Mouse (Mus musculus) limb, embryonic 13.5 days (tissue): ENCODE data around the gene Notch4. TPM values are rescaled to one million over a fixed set of nuclear protein-coding genes. Genes with fewer than 3 reads are reported as not detected.

Source experiments
- ATAC-seq: fragments of 200-750 bp; cut with Nextera tagmentation; 2 replicates; pipeline ENCODE4 v1.8.0; 2017; ENCODE audit warnings: low read depth, moderate number of reproducible peaks, moderate TSS enrichment; ENCODE audit not compliant: low FRiP score
- H3K27ac ChIP-seq: fragments of 300-500 bp; sonication (generic); 2 replicates; pipeline ENCODE4 v1.5.1; 2015; ENCODE audit warnings: inconsistent platforms, mild to moderate bottlenecking, moderate library complexity
- H3K27me3 ChIP-seq: fragments of 300-500 bp; sonication (generic); 2 replicates; pipeline ENCODE4 v1.6.1; 2015; ENCODE audit warnings: mild to moderate bottlenecking, inconsistent platforms
- H3K36me3 ChIP-seq: fragments of 300-500 bp; sonication (generic); 2 replicates; pipeline ENCODE4 v1.6.1; 2015; ENCODE audit warnings: inconsistent platforms, mild to moderate bottlenecking, moderate library complexity
- H3K4me1 ChIP-seq: fragments of 300-500 bp; sonication (generic); 2 replicates; pipeline ENCODE4 v1.6.1; 2015; ENCODE audit warnings: inconsistent platforms
- H3K4me2 ChIP-seq: fragments of 300-500 bp; sonication (generic); replicated peaks from 2 replicates; pipeline ENCODE4 v1.6.1; 2015; ENCODE audit warnings: inconsistent platforms, mild to moderate bottlenecking, moderate library complexity
- H3K4me3 ChIP-seq: fragments of 300-500 bp; sonication (generic); 2 replicates; pipeline ENCODE4 v1.5.1; 2015; ENCODE audit warnings: moderate library complexity, mild to moderate bottlenecking, inconsistent platforms
- H3K9ac ChIP-seq: fragments of 300-500 bp; sonication (generic); 2 replicates; pipeline ENCODE4 v1.6.1; 2015; ENCODE audit warnings: mild to moderate bottlenecking, inconsistent platforms
- H3K9me3 ChIP-seq: fragments of 300-500 bp; sonication (generic); 2 replicates; pipeline ENCODE4 v1.6.1; 2016; ENCODE audit warnings: inconsistent platforms
- whole genome bisulfite sequencing: fragments of 180-500 bp; shearing (Covaris S2); methylation state at CpG from one replicate; pipeline ENCODE4 v1.1.7; 2015; 5-methylcytosine and 5-hydroxymethylcytosine counted together
- polyA plus RNA-seq: library from polyadenylated mRNA; unstranded; fragments of >200 nt; fragmentation: Nextera tagmentation; extraction: Ambion mirVana; gene quantifications from 2 replicates; pipeline ENCODE4 v1.2.1, GENCODE M21; 2015

Notch4 gene
- polyA plus RNA-seq, 1 experiment from 2014 or later: 5.3 TPM

DNA sequence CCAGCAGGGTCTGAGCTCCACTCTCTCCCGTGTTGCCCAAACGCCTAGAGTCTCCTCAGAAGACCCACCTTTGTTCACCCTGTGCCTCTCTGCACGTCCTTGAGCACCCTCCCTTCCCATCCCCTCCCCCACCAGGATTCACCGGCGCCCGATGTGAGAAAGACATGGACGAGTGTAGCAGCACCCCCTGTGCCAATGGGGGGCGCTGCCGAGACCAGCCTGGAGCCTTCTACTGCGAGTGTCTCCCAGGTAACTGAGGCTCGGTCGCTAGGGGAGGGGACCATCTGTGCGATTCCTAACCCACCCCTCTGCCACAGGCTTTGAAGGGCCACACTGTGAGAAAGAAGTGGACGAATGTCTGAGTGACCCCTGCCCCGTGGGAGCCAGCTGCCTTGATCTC, 8.3 kb downstream of the Notch4 start:
- Histone ChIP-seq H3K4me3 (no peak overlapping the region), H3K4me1 (peaks cover 7% of the 10 kb centered on the region), H3K9ac (no peak overlapping the region), H3K27me3 (peaks cover 7% of the 10 kb centered on the region; the same call in 1 of the 2 replicates), H3K4me2 (no peak overlapping the region), H3K27ac (no peak overlapping the region), H3K9me3 (no peaks in the 10 kb centered on the region), H3K36me3 (no peaks in the 10 kb centered on the region)
- WGBS: 14% methylated on average over 15 of the region's 15 CpGs
- ATAC-seq: no peak

DNA sequence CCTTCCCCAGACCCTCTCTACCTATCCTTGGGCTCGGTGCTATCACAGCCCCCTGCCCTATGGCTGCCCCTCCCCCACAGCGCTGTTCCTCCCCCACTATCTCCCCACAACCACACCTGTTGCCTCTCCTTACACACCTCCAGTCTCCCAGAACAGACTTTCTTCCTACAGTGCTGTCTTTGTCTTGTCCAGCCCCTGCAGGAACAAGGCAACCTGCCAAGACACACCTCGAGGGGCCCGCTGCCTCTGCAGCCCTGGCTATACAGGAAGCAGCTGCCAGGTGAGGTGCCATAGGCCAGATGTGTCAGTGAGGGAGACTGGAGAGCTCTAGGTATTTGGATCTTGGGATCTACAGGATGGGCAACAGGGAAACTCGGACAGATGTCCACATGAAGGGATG, 12.5 kb downstream of the Notch4 start:
- WGBS: 56% methylated on average over 5 of the region's 5 CpGs
- Histone ChIP-seq H3K36me3 (no peaks in the 10 kb centered on the region), H3K27ac (no peak overlapping the region), H3K4me3 (no peak overlapping the region), H3K9ac (no peak overlapping the region), H3K4me2 (no peak overlapping the region), H3K9me3 (no peaks in the 10 kb centered on the region), H3K4me1 (peaks cover 7% of the 10 kb centered on the region), H3K27me3 (no peaks in the 10 kb centered on the region)
- no peak for ATAC-seq

GRCm38 (mm10) chr17:34578070-34578469, 14.0 kb downstream of the Notch4 start:
- Histone ChIP-seq H3K4me2 (no peak overlapping the region), H3K4me3 (no peak overlapping the region), H3K9me3 (no peaks in the 10 kb centered on the region), H3K27ac (no peak overlapping the region), H3K9ac (no peak overlapping the region), H3K36me3 (no peaks in the 10 kb centered on the region), H3K27me3 (no peaks in the 10 kb centered on the region), H3K4me1 (peaks cover 7% of the 10 kb centered on the region)
- no peak for ATAC-seq
- WGBS: 83% methylated on average over 3 of the region's 3 CpGs

DNA sequence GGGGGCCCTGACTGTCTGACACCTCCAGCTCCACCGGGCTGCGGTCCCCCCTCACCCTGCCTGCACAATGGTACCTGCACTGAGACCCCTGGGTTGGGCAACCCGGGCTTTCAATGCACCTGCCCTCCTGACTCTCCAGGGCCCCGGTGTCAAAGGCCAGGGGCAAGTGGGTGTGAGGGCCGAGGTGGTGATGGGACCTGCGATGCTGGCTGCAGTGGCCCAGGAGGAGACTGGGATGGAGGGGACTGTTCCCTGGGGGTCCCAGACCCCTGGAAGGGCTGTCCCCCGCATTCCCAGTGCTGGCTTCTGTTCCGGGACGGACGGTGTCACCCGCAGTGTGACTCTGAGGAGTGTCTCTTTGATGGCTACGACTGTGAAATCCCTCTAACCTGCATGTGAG, 18.5 kb downstream of the Notch4 start:
- no peaks in the 10 kb centered on the region for H3K36me3 ChIP-seq
- ATAC-seq: no peak
- no peak overlapping the region for H3K27ac ChIP-seq
- no peak overlapping the region for H3K4me2 ChIP-seq
- 86% methylated on average over 12 of the region's 12 CpGs for WGBS
- no peaks in the 10 kb centered on the region for H3K9me3 ChIP-seq
- no peak overlapping the region for H3K9ac ChIP-seq
- H3K4me3 ChIP-seq: no peak overlapping the region
- peaks cover 9% of the 10 kb centered on the region for H3K4me1 ChIP-seq
- H3K27me3 ChIP-seq: no peaks in the 10 kb centered on the region

GRCm38 (mm10) chr17:34583397-34583796, 19.3 kb downstream of the Notch4 start:
- Histone ChIP-seq H3K36me3 (no peaks in the 10 kb centered on the region), H3K27ac (no peak overlapping the region), H3K4me2 (no peak overlapping the region), H3K9me3 (no peaks in the 10 kb centered on the region), H3K27me3 (no peaks in the 10 kb centered on the region), H3K9ac (no peak overlapping the region), H3K4me3 (no peak overlapping the region), H3K4me1 (peaks cover 16% of the 10 kb centered on the region)
- ATAC-seq: no peak
- 64% methylated on average over 7 of the region's 7 CpGs for WGBS

DNA sequence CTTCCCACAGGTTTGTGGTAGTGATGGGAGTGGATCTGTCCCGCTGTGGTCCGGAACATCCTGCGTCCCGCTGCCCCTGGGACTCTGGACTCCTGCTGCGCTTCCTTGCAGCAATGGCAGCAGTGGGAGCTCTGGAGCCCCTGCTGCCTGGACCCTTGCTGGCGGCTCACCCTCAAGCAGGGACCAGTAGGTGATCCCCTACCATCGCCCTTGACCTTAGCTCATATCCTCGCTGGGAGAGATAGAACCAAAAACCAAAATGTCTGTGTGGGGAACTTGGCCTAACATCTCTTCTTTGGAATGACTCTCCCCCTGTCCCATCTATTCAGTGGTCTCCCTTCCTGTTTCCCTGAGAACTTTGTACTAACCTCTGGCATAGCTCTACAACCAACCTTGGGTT, 19.8 kb downstream of the Notch4 start:
- no peaks in the 10 kb centered on the region for H3K27me3 ChIP-seq
- ATAC-seq: no peak
- no peak overlapping the region for H3K9ac ChIP-seq
- no peak overlapping the region for H3K4me3 ChIP-seq
- no peak overlapping the region for H3K4me2 ChIP-seq
- H3K9me3 ChIP-seq: no peaks in the 10 kb centered on the region
- no peak overlapping the region for H3K27ac ChIP-seq
- no peaks in the 10 kb centered on the region for H3K36me3 ChIP-seq
- WGBS: 87% methylated on average over 8 of the region's 8 CpGs
- H3K4me1 ChIP-seq: peaks cover 20% of the 10 kb centered on the region

DNA sequence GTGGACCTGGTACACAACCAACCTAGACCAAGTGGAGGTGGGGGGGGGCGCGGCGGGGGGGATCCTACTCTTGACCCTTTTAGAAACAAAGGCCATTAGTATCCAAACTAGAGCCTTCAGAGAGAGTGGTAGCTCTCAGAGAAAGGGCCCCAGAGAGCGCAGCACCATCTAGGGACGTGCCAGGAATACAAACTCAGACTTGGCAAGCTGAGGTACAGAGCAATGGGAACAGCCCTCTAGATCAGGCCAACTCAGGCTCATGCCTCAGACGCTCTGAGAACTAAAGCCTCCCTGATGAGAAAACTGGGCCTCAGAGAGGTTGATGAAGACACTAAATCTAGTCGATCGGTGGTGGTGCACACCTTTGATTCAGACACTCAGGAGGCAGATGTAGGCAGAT, 21.1 kb downstream of the Notch4 start:
- 92% methylated on average over 8 of the region's 8 CpGs for WGBS
- peaks cover 33% of the 10 kb centered on the region for H3K4me1 ChIP-seq

DNA sequence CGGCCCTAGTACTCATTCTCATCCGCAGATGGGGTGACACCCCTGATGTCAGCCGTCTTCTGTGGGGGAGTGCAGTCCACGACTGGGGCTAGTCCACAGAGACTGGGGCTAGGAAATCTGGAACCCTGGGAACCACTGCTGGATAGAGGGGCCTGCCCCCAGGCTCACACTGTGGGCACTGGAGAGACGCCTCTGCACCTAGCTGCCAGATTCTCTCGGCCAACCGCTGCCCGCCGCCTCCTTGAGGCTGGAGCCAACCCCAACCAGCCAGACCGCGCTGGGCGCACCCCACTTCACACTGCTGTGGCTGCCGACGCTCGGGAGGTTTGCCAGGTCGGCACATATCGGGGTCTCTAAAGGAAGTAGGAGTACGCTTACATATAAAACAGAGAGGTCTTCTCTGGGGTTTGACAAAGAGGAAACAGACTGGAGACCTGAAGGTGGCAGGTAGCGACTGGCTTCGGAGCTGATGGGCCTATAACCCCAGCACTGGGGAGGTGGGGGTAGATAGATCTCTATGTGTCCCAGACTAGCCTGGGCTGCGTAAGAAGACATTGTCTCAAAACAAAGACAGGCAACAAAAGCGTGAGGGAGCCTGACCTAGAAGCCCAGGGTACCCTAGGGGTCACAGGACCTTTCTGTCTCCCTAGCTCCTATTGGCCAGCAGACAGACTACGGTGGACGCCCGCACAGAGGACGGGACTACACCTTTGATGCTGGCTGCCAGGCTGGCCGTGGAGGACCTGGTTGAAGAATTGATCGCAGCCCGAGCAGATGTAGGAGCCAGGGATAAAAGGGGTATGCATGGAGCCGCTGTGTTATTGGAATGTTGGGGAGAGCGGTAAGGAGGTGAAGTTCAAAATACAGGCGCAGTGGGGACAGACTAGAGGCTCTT, 22.1 kb downstream of the Notch4 start:
- H3K27ac ChIP-seq: peak overlapping the region; percentile 98
- peak overlapping the region; percentile 94 for H3K9ac ChIP-seq
- peak overlapping the region; percentile 98 for H3K4me2 ChIP-seq
- no peaks in the 10 kb centered on the region for H3K27me3 ChIP-seq
- no peaks in the 10 kb centered on the region for H3K9me3 ChIP-seq
- H3K36me3 ChIP-seq: no peaks in the 10 kb centered on the region
- no peak; the same call in 1 of the 2 replicates for ATAC-seq
- WGBS: 24% methylated on average over 32 of the region's 32 CpGs
- peaks cover 43% of the 10 kb centered on the region for H3K4me1 ChIP-seq
- peak overlapping the region; percentile 75 for H3K4me3 ChIP-seq

More for the DNA sequence above, 21.1 kb downstream of the Notch4 start:
- H3K4me3 ChIP-seq: no peak overlapping the region
- ATAC-seq: no peak
- H3K36me3 ChIP-seq: no peaks in the 10 kb centered on the region
- no peaks in the 10 kb centered on the region for H3K27me3 ChIP-seq
- no peak overlapping the region for H3K27ac ChIP-seq
- H3K9ac ChIP-seq: no peak overlapping the region
- H3K4me2 ChIP-seq: no peak overlapping the region
- no peaks in the 10 kb centered on the region for H3K9me3 ChIP-seq

GRCm38 (mm10) chr17:34586796-34587422, 22.8 kb downstream of the Notch4 start:
- Histone ChIP-seq H3K4me3 (peak overlapping the region; percentile 75), H3K4me2 (peak overlapping the region; percentile 98), H3K9ac (peak overlapping the region; percentile 94), H3K36me3 (no peaks in the 10 kb centered on the region), H3K4me1 (peaks cover 49% of the 10 kb centered on the region), H3K9me3 (no peaks in the 10 kb centered on the region), H3K27ac (peak overlapping the region; percentile 98), H3K27me3 (no peaks in the 10 kb centered on the region)
- ATAC-seq: peak; percentile 85
- WGBS: under 1% methylated on average over 38 of the region's 38 CpGs

DNA sequence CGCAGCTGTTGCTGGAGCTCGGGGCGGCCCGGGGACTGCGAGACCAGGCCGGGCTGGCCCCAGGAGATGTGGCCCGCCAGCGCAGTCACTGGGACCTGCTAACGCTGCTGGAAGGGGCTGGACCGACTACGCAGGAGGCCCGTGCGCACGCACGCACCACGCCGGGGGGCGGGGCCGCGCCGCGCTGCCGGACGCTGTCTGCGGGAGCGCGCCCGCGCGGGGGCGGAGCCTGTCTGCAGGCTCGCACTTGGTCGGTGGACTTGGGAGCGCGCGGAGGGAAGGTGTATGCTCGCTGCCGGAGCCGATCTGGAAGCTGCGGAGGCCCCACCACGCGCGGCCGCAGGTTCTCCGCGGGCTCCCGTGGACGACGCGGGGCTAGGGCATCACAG, 23.3 kb downstream of the Notch4 start:
- Histone ChIP-seq H3K4me2 (peak overlapping the region; percentile 98), H3K4me1 (peaks cover 49% of the 10 kb centered on the region), H3K27ac (peak overlapping the region; percentile 98), H3K27me3 (no peaks in the 10 kb centered on the region), H3K36me3 (no peaks in the 10 kb centered on the region), H3K9ac (peak overlapping the region; percentile 94), H3K9me3 (no peaks in the 10 kb centered on the region), H3K4me3 (peak overlapping the region; percentile 75)
- WGBS: under 1% methylated on average over 48 of the region's 50 CpGs
- peak; percentile 86 for ATAC-seq

GRCm38 (mm10) chr17:34587814-34588213, 23.7 kb downstream of the Notch4 start:
- H3K27ac ChIP-seq: peak overlapping the region; percentile 98
- H3K36me3 ChIP-seq: no peaks in the 10 kb centered on the region
- peak overlapping the region; percentile 75 for H3K4me3 ChIP-seq
- H3K4me1 ChIP-seq: peaks cover 49% of the 10 kb centered on the region
- peak overlapping the region; percentile 98 for H3K4me2 ChIP-seq
- H3K9ac ChIP-seq: peak overlapping the region; percentile 94
- no peaks in the 10 kb centered on the region for H3K9me3 ChIP-seq
- no peak for ATAC-seq
- 4% methylated on average over 19 of the region's 19 CpGs for WGBS
- H3K27me3 ChIP-seq: no peaks in the 10 kb centered on the region

DNA sequence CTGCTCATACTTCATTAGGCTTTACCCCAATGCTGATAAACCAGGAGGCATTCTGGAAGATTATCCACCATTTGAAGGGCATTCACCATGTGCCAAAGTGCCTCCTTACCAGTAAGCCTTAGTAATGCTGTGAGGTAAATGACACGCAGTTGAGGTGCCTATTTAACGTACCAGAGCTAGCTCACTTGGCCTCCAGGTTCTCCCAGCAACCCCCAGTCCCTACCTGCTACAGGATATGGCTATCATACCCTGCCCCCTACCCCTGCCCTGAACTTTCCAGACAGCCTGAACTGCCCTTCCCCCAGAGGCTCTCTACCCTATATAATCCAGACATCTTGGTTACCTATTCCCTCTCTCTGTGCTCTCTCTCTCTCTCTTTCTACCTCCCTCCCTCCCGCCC, 24.7 kb downstream of the Notch4 start:
- H3K9me3 ChIP-seq: no peaks in the 10 kb centered on the region
- no peak overlapping the region for H3K9ac ChIP-seq
- H3K4me2 ChIP-seq: peak overlapping the region; percentile 98
- H3K27ac ChIP-seq: peak overlapping the region; percentile 98; the same call in 1 of the 2 replicates
- no peak overlapping the region for H3K4me3 ChIP-seq
- peaks cover 55% of the 10 kb centered on the region for H3K4me1 ChIP-seq
- H3K27me3 ChIP-seq: no peaks in the 10 kb centered on the region
- ATAC-seq: no peak
- H3K36me3 ChIP-seq: no peaks in the 10 kb centered on the region
- 37% methylated on average over 3 of the region's 3 CpGs for WGBS
